Mouse (Mus musculus): ENCODE data around the gene Gm49403.

- TF ChIP-seq GATA1 (IDR thresholded peaks at IDR 0.05; ENCODE audit: borderline replicate concordance, low read length) (no peak), FLI1 (IDR thresholded peaks at IDR 0.05; ENCODE audit: low read length) (no peak)
Measured at GRCm38 (mm10) chr19:8852236-8852928, 31.3 kb upstream of the Gm49403 start.
